Mouse (Mus musculus) spleen, adult 18-20 months (tissue): ENCODE results near the gene Akt2.
A peak's percentile ranks its signal among the peaks of the same experiment; 100 is the strongest.

Experiments
- DNase-seq, 2 experiments: peaks; one replicate each; pipeline ENCODE4 v3.0.0; 2022; ENCODE audit warnings: mixed read lengths in 2 of 2

The Akt2 gene

GRCm38 (mm10) chr7:27591266-27592216 lies at the start of gene Akt2:
TSS of gene Akt2 (plus strand) at chr7:27591552.
- DNase-seq, result peak; percentile 81 to 82

GRCm38 (mm10) chr7:27541922-27542321 lies 49.4 kb upstream of the Akt2 start:
- DNase-seq, result no peak

- peak; percentile 77 to 85 for DNase-seq
Measured at GRCm38 (mm10) chr7:27542392-27543033, 48.8 kb upstream of the Akt2 start.

DNA sequence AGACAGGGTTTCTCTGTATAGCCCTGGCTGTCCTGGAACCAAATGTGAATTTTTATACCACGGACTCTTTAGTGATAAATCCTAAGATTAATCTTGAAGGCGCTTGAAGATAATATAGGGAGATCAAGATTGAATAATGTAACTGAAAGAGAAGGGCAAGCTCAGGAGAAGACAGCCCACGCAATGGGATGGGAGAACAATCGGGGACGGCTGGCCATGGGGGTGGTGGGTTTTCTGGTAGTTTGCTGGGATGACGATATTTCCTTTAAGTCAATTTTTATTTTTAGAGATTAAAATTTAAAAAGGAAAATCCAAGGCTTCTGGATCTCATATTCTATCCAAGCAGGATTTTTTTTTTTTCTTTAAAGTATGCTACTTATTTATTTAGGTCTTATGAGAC lies 48.3 kb upstream of the Akt2 start:
- no peak for DNase-seq

DNA sequence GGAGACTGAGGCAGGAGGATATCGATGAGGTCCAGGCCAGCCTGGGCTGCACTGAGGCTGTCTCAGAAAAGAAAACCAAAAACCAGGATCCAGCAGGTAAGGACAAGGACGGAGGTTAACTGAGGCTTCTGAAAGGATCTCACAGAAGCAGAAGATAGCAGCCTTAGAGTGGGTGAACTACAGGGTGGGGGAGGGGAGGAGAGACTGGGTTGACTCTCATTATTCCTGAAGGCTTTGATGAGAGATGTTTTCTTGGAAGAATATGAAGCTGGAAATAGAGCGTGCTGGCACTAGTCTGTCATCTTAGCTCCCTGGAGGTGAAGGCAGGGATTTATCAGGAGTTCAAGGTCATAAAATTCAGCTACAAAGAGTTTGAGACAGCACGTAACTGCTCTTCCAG lies 47.5 kb upstream of the Akt2 start:
- DNase-seq, result no peak

DNA sequence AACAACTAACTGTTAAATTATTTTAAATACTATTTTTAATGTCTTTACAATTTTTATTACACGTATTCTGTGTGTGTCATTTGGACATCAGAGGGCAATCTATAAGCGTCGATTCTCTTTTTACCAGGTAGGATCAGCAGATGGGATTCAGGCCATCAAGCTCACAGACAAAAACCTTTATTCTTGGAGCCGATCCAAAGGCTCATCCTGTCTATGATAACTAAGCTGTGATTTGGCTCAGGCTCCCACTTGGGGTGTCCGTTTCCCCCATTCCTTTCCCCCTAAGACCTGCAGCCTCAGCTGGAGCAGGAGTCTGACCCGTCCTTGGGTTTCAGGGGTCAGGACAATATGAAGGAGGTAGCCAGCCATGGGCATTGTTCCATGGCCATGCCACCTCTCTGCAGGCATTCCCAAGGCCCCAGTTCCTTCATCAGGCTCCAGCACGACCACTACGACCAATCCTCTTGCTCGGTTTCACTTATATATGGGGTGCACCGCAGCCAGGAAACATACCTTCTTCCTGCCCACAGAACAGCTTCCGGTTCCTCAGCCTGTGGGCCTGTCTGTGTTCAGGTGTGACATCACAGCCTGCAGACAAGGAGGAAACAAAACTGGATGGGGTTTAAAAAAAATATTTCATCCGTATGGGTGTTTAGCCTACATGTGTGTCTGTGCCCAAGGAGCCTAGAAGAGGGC lies 46.5 kb upstream of the Akt2 start:
- peak; percentile 55 to 68 for DNase-seq

DNA sequence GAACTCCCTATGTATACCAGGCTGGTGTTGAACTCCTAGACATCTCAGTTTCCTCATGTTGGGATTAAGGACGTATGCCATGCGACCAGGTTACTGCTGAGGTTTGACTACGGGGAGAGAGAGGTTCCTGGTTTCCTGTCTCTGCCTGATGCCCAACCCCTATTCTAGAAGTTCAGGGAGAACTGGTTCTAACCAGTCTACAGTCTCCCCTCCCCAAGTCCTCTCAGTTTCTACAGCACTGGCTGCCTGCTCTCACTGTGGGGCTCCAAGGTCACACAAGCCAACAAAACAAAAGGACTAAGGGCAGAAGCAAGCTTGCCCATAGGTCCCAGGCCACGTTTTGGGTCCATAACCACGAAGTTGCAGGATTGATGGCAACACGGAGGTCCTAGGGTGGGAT lies 41.8 kb upstream of the Akt2 start:
- DNase-seq, result no peak

DNA sequence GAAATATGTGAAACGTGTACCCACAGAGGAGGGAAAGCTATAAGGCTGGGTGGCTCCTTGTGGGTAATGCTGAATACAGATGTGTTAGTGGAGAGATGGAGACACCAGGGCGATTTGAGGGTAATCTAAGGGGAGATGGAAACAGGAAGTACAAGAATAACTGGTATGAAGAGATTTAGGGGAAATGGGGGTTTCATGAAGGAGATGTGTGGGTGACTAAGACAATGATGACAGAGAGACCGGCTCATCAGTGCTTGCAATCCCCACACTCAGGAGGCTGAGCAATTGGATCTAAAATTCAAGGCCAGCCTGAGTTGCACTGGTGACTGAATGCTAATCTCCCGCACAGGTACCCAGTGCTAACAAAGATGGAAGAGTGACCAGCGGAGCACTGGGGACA lies 39.3 kb upstream of the Akt2 start:
- no peak for DNase-seq

- peak; percentile 92 to 94 for DNase-seq
Measured at GRCm38 (mm10) chr7:27552931-27553513, 38.3 kb upstream of the Akt2 start, which contains the start of the genes Pld3 and 2310022A10Rik. TSS of gene Pld3 (minus strand) at chr7:27553218. TSS of gene 2310022A10Rik (plus strand) at chr7:27553233.

DNA sequence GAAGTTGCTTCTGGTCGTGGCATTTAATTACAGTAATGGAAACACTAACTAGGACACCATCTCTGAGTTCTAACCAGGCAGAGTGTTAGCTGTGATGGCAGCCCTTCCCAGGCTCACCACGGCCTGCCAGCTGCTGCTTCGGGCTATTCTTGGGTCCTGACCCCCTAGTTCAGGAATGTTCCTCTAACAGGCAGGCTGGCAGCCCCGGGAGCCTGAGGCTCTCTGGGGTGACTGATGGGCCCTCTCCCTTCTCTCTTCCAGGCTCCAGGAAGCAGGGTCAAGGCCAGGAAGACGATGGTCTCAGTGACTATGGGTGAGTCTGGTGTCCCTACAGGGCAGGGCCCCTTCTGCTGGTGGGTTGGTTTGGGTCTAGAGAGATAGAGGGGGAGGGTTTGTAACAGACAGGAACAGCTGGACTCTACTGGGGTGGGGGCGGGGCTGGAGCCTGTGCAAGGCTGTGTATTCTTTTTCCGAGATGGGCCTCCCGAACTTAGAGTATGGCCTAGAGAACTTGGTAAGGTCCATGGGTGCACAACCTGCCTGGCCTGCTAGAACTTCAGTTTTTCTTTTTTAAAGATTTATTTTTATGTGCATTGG lies 31.0 kb upstream of the Akt2 start:
- DNase-seq, result no peak

GRCm38 (mm10) chr7:27560978-27561377 lies 30.4 kb upstream of the Akt2 start:
- DNase-seq, result no peak

GRCm38 (mm10) chr7:27569580-27570224 lies 21.6 kb upstream of the Akt2 start:
- no peak for DNase-seq

DNA sequence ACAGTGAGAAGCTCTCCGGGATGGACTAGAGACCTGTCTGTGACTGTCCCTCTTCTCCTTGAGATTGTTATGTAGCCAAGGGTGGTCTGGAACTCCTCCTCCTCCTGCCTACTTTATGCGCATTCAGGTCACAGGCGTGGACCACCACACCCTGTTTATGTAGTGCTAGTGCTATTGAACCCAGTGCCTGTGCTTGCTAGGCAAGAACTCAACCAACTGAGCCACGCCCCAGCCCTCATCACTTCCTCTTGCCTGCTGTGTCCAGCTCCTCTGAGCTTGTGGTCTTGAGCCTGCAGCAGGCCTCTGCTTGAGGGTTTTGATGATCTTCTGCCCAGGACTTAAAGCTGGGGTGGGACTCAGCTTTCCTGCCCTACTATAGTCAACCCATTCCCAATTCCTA lies 19.2 kb upstream of the Akt2 start:
- no peak for DNase-seq

DNA sequence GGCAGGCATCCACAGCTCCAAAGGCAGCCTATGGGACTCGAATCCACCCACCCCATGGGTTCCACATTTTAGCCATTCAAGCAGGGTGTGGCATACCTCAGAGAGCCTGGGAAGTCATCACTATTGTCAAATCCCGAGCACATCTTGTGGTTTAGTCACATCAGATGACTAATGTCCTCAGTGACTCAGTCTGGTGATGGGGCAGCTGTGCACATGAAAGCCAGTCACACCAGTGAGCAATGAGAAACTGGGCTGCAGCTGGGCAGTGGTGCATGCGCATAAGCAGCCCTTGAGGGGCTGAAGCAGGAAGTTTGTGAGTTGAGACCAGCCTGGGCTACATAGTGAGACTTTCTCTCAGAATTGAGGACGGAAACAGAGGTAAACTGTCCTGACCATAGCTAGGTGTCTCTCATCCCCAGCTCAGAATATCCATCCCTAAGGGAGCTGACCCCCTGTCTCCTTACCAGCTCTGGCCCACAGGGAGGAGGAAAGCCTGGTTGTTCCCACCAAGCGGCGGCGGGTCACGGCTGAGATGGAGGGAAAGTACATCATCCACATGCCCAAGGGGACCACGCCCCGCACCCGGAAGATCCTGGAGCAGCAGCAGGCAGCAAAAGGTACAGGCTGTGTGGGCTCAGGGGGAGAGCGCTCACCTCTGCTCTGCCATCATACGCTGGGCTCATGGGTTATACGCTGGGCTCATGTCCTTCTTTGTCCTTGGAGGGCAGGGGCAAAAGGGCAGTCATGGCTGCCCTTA lies 17.1 kb upstream of the Akt2 start:
- no peak for DNase-seq

DNA sequence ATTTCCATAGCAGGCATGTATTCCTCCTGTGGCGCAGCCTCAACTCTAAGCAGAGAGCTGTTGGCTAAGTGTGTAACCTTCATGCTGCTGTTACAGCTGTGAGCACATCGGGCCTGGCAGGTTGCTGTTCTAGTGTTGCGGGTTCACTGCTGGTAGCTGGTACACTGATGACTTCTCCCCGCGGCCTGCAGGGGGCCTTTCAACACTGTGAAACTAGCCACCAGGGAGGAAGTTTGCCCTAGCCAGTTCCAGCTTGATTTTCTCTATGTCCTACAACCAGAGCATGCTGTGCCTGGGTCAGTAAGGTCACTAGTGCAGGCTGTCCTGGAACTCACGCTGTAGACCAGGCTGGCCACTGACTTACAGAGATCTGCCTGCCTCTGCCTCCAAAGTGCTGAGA lies 14.4 kb upstream of the Akt2 start:
- DNase-seq, result peak; percentile 40 to 72

GRCm38 (mm10) chr7:27577589-27577988 lies 13.8 kb upstream of the Akt2 start:
- no peak for DNase-seq

DNA sequence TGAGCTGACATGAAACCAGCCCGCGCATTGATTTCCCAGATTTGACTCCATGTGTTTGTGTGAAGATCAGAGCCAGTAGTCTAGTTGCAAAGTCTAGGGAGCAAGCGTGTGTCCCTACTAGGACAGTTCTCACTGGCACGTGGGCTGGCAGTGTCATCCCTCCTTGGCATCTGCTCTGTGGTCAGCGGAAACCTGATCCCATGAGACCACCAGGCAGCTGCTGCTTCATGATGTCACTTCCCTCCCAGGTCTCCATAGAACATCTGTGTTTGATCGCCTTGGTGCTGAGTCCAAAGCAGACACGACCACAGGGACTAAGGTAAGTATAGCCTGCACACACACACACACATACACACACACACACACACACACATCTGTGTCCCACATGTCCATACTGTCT lies 12.9 kb upstream of the Akt2 start:
- no peak for DNase-seq

DNA sequence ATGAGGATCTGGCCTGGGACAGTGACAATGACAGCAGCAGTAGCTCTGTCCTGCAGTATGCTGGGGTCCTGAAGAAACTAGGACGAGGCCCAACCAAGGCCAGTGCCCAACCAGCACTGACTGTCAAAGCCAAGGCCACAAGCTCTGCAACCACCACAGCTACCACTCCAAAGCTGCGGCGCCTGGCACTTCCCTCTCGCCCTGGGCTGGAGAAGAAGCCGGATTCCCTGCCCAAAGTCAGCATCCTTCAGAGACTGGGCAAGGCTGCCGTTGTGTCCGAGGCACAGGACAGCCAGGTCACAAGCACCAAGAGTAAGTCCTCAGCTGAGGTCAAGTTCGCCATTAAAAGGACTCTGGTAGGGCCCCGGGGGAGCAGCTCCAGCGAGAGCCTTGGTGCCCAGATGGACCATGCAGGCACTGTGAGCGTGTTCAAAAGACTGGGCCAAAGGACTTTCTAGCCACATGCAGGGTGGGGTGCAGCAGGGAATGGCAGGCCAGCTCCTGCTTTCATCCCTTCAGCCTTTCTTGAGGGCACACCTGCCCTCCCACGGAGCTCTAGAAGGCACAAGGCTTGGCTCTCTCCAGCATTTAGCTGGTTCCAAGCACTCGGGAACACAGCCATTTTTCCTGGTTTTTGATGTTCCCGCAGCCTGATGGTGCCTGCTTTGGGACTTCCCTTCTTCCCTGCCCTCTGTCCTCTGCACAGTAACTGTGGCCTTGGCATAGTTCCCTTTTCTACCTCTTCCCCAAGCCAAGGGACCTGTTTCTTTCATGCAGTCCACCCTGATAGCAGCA lies 10.8 kb upstream of the Akt2 start:
- DNase-seq, result no peak

- DNase-seq, result no peak
Measured at GRCm38 (mm10) chr7:27586861-27587260, 4.5 kb upstream of the Akt2 start.

DNA sequence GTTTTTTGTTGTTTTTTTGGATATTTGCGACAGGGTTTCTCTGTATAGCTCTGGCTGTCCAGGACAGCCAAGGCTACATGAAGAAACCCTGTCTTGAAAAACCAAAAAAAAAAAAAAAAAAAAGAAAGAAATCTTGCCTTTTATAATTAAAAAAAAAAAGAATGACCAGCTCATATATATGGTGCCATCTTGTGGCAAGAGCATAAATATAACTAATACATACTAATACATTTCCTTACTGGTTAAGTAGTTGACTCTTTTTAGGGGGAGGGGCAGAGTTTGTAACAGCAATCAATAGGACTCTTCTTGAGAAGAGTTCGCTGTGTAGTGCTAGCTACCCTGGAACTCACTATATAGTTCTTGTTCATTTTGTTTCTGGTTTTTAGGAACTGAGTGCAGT lies 3.6 kb upstream of the Akt2 start:
- DNase-seq, result no peak
